ENCODE assay signal across 8 mouse cellular contexts in the genomic region with DNA sequence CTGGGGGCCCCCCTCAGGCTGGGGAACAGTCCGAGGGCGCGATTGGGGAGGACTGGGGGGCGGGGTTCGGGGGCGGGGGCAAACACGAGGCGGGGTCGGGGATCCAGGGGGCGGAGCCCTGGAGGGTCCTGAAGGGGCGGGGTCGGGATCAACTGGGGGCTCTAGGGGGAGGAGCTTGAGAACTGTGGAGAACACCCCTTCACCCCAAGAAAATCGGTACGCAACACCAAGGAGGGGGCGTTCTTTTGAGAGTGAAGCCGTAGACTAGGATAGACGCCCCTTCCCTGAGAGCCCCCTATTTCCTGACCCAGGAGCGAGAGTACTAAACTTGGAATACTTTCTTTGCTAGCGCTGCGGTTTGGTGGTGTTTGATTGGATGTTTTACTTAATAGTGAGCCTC. TPM values are rescaled to one million over a fixed set of nuclear protein-coding genes. Genes with fewer than 3 reads are reported as not detected.
A peak's percentile ranks its signal among the peaks of the same experiment; 100 is the strongest.
DNase-seq lines count a peak whose midpoint lies in the region; ATAC-seq lines count a peak whose summit lies in the region.

No protein-coding gene starts in this region.

- peak overlapping the region; percentile 79 for H3K4me2 ChIP-seq in heart, embryonic 12.5 days
- peak overlapping the region; percentile 79 for H3K4me2 ChIP-seq in liver, embryonic 16.5 days (ENCODE audit: low read depth, low read length)

- intact Hi-C loops in heart, postnatal 14 days (cut with DNase I) = no loop called here
- intact Hi-C loops in left cerebral cortex, postnatal 14 days (cut with DNase I) = no loop called here

- 2% methylated on average over 19 of the region's 20 CpGs for whole genome bisulfite sequencing in heart, embryonic 10.5 days
- under 1% methylated on average over 12 of the region's 20 CpGs for WGBS in heart, embryonic 12.5 days
- WGBS in liver, embryonic 16.5 days (ENCODE audit: insufficient replicate concordance) = 2% methylated on average over 13 of the region's 20 CpGs

- H3K4me1 ChIP-seq in heart, embryonic 10.5 days = peaks cover 56% of the 10 kb centered on the region
- peaks cover 42% of the 10 kb centered on the region for H3K4me1 ChIP-seq in heart, embryonic 12.5 days (replicated peaks)
- peaks cover 36% of the 10 kb centered on the region for H3K4me1 ChIP-seq in liver, embryonic 16.5 days (ENCODE audit: control insufficient read depth, low read depth, low read length)

- peak; percentile 89 for DNase-seq in heart, embryonic 10.5 days (ENCODE audit: low spot score)
- DNase-seq in heart, postnatal 14 days = no peak
- DNase-seq in MN1 (ENCODE audit: low spot score) = peak; percentile 38
- DNase-seq in thymus, postnatal 0 days (ENCODE audit: low spot score) = peak; percentile 83
- DNase-seq in left cerebral cortex, postnatal 14 days (ENCODE audit: low spot score in 2 of 2) = no peak
- no peak for DNase-seq in right cerebral cortex, adult 18-20 months

- peak overlapping the region; percentile 78 for H3K9ac ChIP-seq in heart, embryonic 12.5 days
- H3K9ac ChIP-seq in liver, embryonic 16.5 days (ENCODE audit: low read depth, low read length) = peak overlapping the region; percentile 68

- H3K27ac ChIP-seq in heart, embryonic 10.5 days = peak overlapping the region; percentile 97
- peak overlapping the region; percentile 84 for H3K27ac ChIP-seq in heart, embryonic 12.5 days (ENCODE audit: poor library complexity, severe bottlenecking)
- peak overlapping the region; percentile 77 for H3K27ac ChIP-seq in liver, embryonic 16.5 days (ENCODE audit: low read length)

- peaks cover 56% of the 10 kb centered on the region for H3K36me3 ChIP-seq in heart, embryonic 10.5 days
- peaks cover 54% of the 10 kb centered on the region for H3K36me3 ChIP-seq in heart, embryonic 12.5 days
- H3K36me3 ChIP-seq in liver, embryonic 16.5 days (ENCODE audit: control insufficient read depth, insufficient read depth) = peaks cover 41% of the 10 kb centered on the region

- H3K27me3 ChIP-seq in heart, embryonic 10.5 days (ENCODE audit: insufficient read depth, poor library complexity, severe bottlenecking) = no peaks in the 10 kb centered on the region
- no peaks in the 10 kb centered on the region for H3K27me3 ChIP-seq in heart, embryonic 12.5 days (replicated peaks)
- no peaks in the 10 kb centered on the region for H3K27me3 ChIP-seq in liver, embryonic 16.5 days (ENCODE audit: control insufficient read depth, insufficient read depth, low read depth, low read length)

- peak; percentile 35 for ATAC-seq in heart, embryonic 12.5 days (ENCODE audit: insufficient number of reproducible peaks, low FRiP score)
- no peak for ATAC-seq in liver, embryonic 16.5 days (ENCODE audit: low read depth)

- H3K4me3 ChIP-seq in heart, embryonic 10.5 days = peak overlapping the region; percentile 81
- peak overlapping the region; percentile 71 for H3K4me3 ChIP-seq in heart, embryonic 12.5 days
- peak overlapping the region; percentile 71 for H3K4me3 ChIP-seq in liver, embryonic 16.5 days (ENCODE audit: low read depth, low read length)

- no peaks in the 10 kb centered on the region for H3K9me3 ChIP-seq in heart, embryonic 10.5 days
- no peaks in the 10 kb centered on the region for H3K9me3 ChIP-seq in heart, embryonic 12.5 days (replicated peaks)
- H3K9me3 ChIP-seq in liver, embryonic 16.5 days (replicated peaks; ENCODE audit: control insufficient read depth, low read length) = peaks cover 17% of the 10 kb centered on the region

RNA-seq across cellular contexts. Expression of gene Zbtb22, which starts 0.6 kb away (rescaled TPM):
- 16.0 and 17.3 TPM in 2 replicates for polyA plus RNA-seq in heart, embryonic 10.5 days (2016; fragmentation: Nextera tagmentation; extraction: Ambion mirVana)
- total RNA-seq in heart, postnatal 14 days (2021) = 10 to 100 TPM; 16.8 to 20.3 TPM
- polyA plus RNA-seq in heart, embryonic 12.5 days (2016; fragmentation: Nextera tagmentation; extraction: Ambion mirVana) = 17.0 and 17.7 TPM in 2 replicates
- polyA plus RNA-seq in liver, embryonic 16.5 days (2015; fragmentation: Nextera tagmentation; extraction: Ambion mirVana) = 7.8 and 9.1 TPM in 2 replicates
- polyA plus RNA-seq in thymus, postnatal 0 days (2015; fragmentation: Nextera tagmentation; extraction: Ambion mirVana) = 13.8 and 14.9 TPM in 2 replicates
- 10 to 100 TPM; 29.7 to 35.2 TPM for total RNA-seq in left cerebral cortex, postnatal 14 days (2021)

RNA-seq across cellular contexts. Expression of gene Tapbp, which starts 0.6 kb away (rescaled TPM):
- polyA plus RNA-seq in heart, embryonic 10.5 days (2016; fragmentation: Nextera tagmentation; extraction: Ambion mirVana) = 13.9 and 20.5 TPM in 2 replicates
- total RNA-seq in heart, postnatal 14 days (2021) = 100 to 1,000 TPM in 1 of 2 experiments, 10 to 100 TPM in 1; 92.8 to 100 TPM
- polyA plus RNA-seq in heart, embryonic 12.5 days (2016; fragmentation: Nextera tagmentation; extraction: Ambion mirVana) = 29.4 and 32.5 TPM in 2 replicates
- polyA plus RNA-seq in liver, embryonic 16.5 days (2015; fragmentation: Nextera tagmentation; extraction: Ambion mirVana) = 31.0 and 34.6 TPM in 2 replicates
- polyA plus RNA-seq in thymus, postnatal 0 days (2015; fragmentation: Nextera tagmentation; extraction: Ambion mirVana) = 131 and 140 TPM in 2 replicates
- 10 to 100 TPM; 23.3 to 35.7 TPM for total RNA-seq in left cerebral cortex, postnatal 14 days (2021)

RNA-seq across cellular contexts. Expression of gene Daxx, which starts 7.1 kb away (rescaled TPM):
- polyA plus RNA-seq in heart, embryonic 10.5 days (2016; fragmentation: Nextera tagmentation; extraction: Ambion mirVana) = 46.6 and 52.9 TPM in 2 replicates
- 10 to 100 TPM; 11.3 to 13.7 TPM for total RNA-seq in heart, postnatal 14 days (2021)
- polyA plus RNA-seq in heart, embryonic 12.5 days (2016; fragmentation: Nextera tagmentation; extraction: Ambion mirVana) = 36.8 and 39.0 TPM in 2 replicates
- polyA plus RNA-seq in liver, embryonic 16.5 days (2015; fragmentation: Nextera tagmentation; extraction: Ambion mirVana) = 18.6 and 19.6 TPM in 2 replicates
- polyA plus RNA-seq in thymus, postnatal 0 days (2015; fragmentation: Nextera tagmentation; extraction: Ambion mirVana) = 62.9 and 67.8 TPM in 2 replicates
- total RNA-seq in left cerebral cortex, postnatal 14 days (2021) = 10 to 100 TPM; 25.4 to 29.3 TPM

RNA-seq across cellular contexts. Expression of gene Platr17, which starts 11.4 kb away (rescaled TPM):
- 0.28 and 0.73 TPM in 2 replicates for polyA plus RNA-seq in heart, embryonic 10.5 days (2016; fragmentation: Nextera tagmentation; extraction: Ambion mirVana)
- total RNA-seq in heart, postnatal 14 days (2021) = not detected
- 0.24 and 0.29 TPM in 2 replicates for polyA plus RNA-seq in heart, embryonic 12.5 days (2016; fragmentation: Nextera tagmentation; extraction: Ambion mirVana)
- polyA plus RNA-seq in liver, embryonic 16.5 days (2015; fragmentation: Nextera tagmentation; extraction: Ambion mirVana) = 0.21 and 0.54 TPM in 2 replicates
- 1.6 and 1.9 TPM in 2 replicates for polyA plus RNA-seq in thymus, postnatal 0 days (2015; fragmentation: Nextera tagmentation; extraction: Ambion mirVana)
- not detected for total RNA-seq in left cerebral cortex, postnatal 14 days (2021)

RNA-seq across cellular contexts. Expression of gene Rgl2, which starts 13.0 kb away (rescaled TPM):
- 37.1 and 44.2 TPM in 2 replicates for polyA plus RNA-seq in heart, embryonic 10.5 days (2016; fragmentation: Nextera tagmentation; extraction: Ambion mirVana)
- total RNA-seq in heart, postnatal 14 days (2021) = 10 to 100 TPM; 54.7 to 58.6 TPM
- polyA plus RNA-seq in heart, embryonic 12.5 days (2016; fragmentation: Nextera tagmentation; extraction: Ambion mirVana) = 46.3 and 48.4 TPM in 2 replicates
- 7.8 and 9.0 TPM in 2 replicates for polyA plus RNA-seq in liver, embryonic 16.5 days (2015; fragmentation: Nextera tagmentation; extraction: Ambion mirVana)
- 37.5 and 42.3 TPM in 2 replicates for polyA plus RNA-seq in thymus, postnatal 0 days (2015; fragmentation: Nextera tagmentation; extraction: Ambion mirVana)
- 10 to 100 TPM; 65.1 to 68.3 TPM for total RNA-seq in left cerebral cortex, postnatal 14 days (2021)

Comparison
In these comparisons a context has a peak if more than half of its experiments do, and no peak if none do; other contexts are left out.
1. DNase-seq: peak in heart, embryonic 10.5 days (single experiment), MN1 (single experiment) and thymus, postnatal 0 days (single experiment); none in heart, postnatal 14 days (0 of 2), left cerebral cortex, postnatal 14 days (0 of 2) and right cerebral cortex, adult 18-20 months (single experiment).
2. Peak in every context shown above with its lines, with median percentiles within 50 percentile points of each other: H3K27ac ChIP-seq and H3K4me3 ChIP-seq.